Mouse (Mus musculus) E14TG2a.4 (cell line): Measurements from ENCODE around the gene Plpp7.
A peak's percentile ranks its signal among the peaks of the same experiment; 100 is the strongest.

Experiments used
- H3K27me3 ChIP-seq: 2 replicates; pipeline ENCODE4 v1.6.1; 2014; ENCODE audit warnings: low read length, control low read depth; ENCODE audit not compliant: insufficient read depth
- H3K36me3 ChIP-seq: 2 replicates; pipeline ENCODE4 v1.6.1; 2014; ENCODE audit warnings: low read length, control low read depth; ENCODE audit not compliant: insufficient read depth
- H3K4me1 ChIP-seq: replicated peaks from 2 replicates; pipeline ENCODE4 v1.6.1; 2014; ENCODE audit warnings: low read depth, low read length, control low read depth
- H3K4me3 ChIP-seq: replicated peaks from 2 replicates; pipeline ENCODE4 v1.5.1; 2014; ENCODE audit warnings: mild to moderate bottlenecking, low read length
- H3K9me3 ChIP-seq: 2 replicates; pipeline ENCODE4 v1.6.1; 2014; ENCODE audit warnings: low read length, control low read depth
- CTCF ChIP-seq: conservative IDR thresholded peaks from 2 replicates; pipeline ENCODE4 v1.5.1; 2014; ENCODE audit warnings: low read length
- NANOG ChIP-seq: IDR thresholded peaks from 2 replicates; pipeline ENCODE4 v1.6.1; 2014; ENCODE audit warnings: borderline replicate concordance, low read length, mixed read lengths
- POU5F1 ChIP-seq: IDR thresholded peaks from 2 replicates; pipeline ENCODE4 v1.6.1; 2014; ENCODE audit warnings: low read length, borderline replicate concordance

Plpp7 gene

DNA sequence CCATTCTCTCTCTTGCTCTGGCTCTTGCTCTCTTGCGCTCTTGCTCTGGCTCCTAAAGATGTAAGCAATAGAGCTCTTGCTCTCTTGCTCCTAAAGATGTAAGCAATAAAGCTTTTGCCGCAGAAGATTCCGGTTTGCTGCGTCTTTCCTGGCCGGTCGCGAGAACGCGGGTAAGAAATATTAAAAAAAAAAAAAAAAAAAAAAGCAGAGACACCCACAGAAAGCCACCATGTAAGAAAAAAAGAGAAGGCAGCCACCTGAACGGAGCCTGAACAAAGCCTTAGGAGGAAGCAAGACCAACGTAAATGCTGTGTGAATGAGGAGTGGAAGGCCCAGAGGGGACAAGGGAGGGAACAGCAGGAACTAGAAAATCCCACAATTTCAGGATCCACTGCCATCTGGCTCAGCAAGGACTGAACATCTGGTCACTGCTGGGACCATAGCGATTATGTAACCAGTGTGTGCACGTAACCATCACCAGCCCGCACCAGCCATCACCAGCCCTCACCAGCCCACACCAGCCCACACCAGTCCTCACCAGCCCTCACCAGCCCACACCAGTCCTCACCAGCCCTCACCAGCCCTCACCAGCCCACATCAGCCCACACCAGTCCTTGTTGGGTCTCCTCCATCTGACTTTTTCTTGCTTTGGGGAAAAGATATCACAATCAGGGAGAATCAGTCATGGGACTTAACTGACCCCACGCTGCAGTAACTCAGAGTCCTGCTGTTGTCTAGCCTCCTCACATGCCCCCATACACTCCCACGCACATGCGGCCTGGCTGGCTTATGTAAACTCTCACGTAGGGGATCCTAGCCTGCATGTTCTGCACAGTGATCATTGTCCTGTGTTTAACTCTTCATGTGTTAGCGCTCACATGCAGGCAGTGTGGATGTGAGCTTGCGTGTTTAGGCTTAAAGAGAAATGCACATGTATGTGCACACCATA lies 24.7 kb downstream of the Plpp7 start:
- no peak for TF ChIP-seq CTCF
- TF ChIP-seq POU5F1, result no peak
- no peak for TF ChIP-seq NANOG
- Histone ChIP-seq H3K4me3 (peak overlapping the region; percentile 26; the same call in 1 of the 2 replicates), H3K9me3 (peaks cover 52% of the 10 kb centered on the region), H3K36me3 (no peaks in the 10 kb centered on the region), H3K4me1 (no peaks in the 10 kb centered on the region), H3K27me3 (no peaks in the 10 kb centered on the region)

DNA sequence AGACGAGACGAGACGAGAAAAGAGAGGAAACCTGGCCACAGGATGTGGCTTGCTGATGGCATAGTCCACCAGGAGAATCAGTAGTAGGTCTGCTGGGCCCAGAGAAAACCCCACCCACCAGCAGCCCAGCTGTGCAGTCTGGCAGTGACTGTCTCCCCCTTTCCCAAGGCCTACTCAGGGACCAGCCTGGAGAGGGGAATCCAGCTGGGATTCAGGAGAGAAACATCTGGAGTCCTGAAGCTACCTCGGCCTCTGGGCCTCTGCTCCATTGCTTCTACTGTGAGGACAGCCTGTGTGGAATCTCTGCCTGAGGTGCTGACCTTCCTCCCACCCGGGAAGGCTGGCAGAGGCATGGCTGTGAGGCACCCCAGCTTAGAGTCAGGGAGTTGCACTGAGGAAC lies 25.8 kb downstream of the Plpp7 start:
- Histone ChIP-seq H3K9me3 (peaks cover 41% of the 10 kb centered on the region), H3K36me3 (no peaks in the 10 kb centered on the region), H3K4me1 (no peaks in the 10 kb centered on the region), H3K27me3 (peaks cover 3% of the 10 kb centered on the region; the same call in 1 of the 2 replicates), H3K4me3 (no peak overlapping the region)
- TF ChIP-seq NANOG (no peak), CTCF (no peak), POU5F1 (no peak)

DNA sequence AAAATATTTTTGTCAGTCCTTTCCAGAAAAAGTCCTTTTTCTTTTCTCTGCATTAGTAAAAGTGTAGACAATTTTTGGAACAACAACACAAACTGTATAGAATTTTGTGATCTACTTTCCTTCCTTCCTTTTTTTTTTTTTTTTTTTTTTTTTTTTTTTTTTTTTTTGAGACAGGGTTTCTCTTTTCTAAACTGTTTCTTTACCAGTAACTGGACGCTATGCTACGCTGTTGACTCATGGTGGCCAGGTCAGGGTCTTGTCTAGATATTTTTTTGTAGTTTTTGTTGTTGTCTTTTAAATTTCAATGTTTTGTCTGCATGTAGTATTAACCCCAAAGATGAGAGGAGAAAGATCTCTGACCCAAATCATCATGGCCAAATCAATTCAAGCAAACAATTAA lies 26.5 kb downstream of the Plpp7 start:
- TF ChIP-seq POU5F1, result no peak
- no peak for TF ChIP-seq NANOG
- TF ChIP-seq CTCF, result no peak
- no peaks in the 10 kb centered on the region for H3K4me1 ChIP-seq
- H3K9me3 ChIP-seq, result peaks cover 35% of the 10 kb centered on the region
- H3K4me3 ChIP-seq, result no peak overlapping the region
- H3K27me3 ChIP-seq, result peaks cover 3% of the 10 kb centered on the region; the same call in 1 of the 2 replicates
- no peaks in the 10 kb centered on the region for H3K36me3 ChIP-seq

DNA sequence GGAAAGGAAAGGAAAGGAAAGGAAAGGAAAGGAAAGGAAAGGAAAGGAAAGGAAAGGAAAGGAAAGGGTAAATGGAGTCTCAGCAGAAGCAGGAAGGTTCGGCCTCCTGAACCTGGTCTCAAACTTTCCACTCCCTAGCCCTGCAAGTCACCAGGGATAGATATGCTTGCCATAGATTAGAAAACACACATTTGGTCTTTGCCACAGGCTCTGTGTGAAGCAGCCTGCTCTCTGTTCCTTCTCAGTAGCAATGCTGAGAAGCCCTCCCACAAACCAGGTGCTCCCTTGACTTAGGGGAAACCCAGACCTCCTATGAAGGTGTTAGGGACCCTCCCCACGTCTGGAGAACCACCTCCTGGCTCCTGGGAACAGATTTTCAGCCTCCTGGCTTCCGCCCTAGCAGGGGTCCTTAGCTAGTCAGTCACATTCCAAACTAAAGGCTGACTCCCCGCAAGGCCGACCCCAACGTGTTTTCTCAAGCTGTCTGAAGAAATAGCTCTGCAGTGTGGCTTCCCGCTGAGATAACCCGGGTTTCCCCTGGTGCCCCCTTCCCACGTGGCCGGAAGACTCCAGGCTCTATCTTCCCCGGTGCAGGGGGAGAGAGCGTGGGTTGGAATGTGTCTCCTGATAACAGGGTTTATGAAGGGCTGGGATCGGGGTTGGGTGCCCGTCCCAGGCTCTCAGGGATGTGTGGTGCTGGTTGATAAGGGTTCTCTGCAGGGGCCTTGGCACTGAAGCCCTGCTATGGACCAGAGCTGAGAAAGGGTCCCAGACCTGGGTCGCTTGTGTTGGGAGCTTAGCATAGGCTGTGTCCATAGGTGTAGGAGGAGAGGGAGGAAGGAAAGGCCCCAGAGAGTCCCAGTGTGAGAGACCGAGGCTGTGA lies 32.6 kb downstream of the Plpp7 start:
- no peak overlapping the region for H3K4me3 ChIP-seq
- peaks cover 26% of the 10 kb centered on the region for H3K4me1 ChIP-seq
- no peaks in the 10 kb centered on the region for H3K36me3 ChIP-seq
- peaks cover 2% of the 10 kb centered on the region for H3K9me3 ChIP-seq
- no peak for TF ChIP-seq POU5F1
- peaks cover 16% of the 10 kb centered on the region for H3K27me3 ChIP-seq

DNA sequence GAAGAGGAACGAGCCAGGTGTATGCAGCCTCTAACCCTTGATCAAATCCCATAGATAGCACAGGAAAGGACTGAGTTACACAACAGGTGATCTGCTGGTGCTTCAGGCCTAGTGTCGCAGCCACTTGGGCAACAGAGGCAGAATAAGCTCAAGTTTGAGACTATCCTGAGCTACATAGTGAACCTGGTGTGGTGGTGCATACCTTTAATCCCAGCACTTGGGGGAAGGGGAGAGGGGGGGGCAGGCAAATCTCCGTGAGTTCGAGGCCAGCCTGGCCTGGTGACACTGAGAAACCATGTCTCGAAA lies 33.2 kb downstream of the Plpp7 start:
- peaks cover 16% of the 10 kb centered on the region for H3K27me3 ChIP-seq
- TF ChIP-seq CTCF (no peak), POU5F1 (no peak), NANOG (no peak)
- H3K36me3 ChIP-seq, result no peaks in the 10 kb centered on the region
- H3K4me1 ChIP-seq, result peaks cover 31% of the 10 kb centered on the region
- H3K4me3 ChIP-seq, result no peak overlapping the region
- H3K9me3 ChIP-seq, result no peaks in the 10 kb centered on the region

DNA sequence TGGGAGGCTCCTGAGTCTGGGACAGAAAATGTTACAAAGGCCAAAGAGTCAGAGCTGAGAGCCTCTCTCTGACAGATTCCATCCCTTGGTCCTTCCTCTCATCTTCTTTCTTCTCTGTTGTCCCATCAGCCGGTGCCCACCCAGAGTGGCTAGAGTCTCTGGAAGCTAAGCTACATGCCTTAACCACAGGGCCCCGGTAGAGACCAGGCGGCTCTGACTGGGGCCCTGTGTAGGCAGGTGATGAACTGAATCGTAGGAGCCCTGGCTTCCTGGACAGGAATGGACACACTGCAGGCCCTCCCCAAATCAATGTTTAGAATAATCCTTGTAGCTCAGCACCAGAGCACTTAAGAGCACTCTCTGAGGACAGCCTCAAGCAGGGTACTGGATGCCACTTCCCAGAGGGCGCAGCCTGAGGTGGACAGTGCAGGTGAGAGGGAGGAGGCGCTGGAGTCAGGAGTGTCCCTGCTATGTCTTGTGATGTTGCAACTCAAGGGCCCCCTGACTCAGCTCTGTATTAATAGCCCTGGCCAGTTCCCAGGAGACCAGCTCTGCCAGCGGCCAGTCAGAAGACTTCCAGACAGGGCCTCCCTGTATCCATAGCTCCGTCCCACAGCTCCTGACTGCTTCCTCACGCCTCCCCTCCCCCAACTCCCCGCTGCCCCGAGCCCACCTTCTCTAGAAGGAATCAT lies 34.2 kb downstream of the Plpp7 start:
- peaks cover 40% of the 10 kb centered on the region for H3K4me1 ChIP-seq
- H3K27me3 ChIP-seq, result peaks cover 16% of the 10 kb centered on the region
- no peaks in the 10 kb centered on the region for H3K36me3 ChIP-seq
- TF ChIP-seq CTCF (no peak), NANOG (no peak), POU5F1 (no peak)
- H3K4me3 ChIP-seq, result no peak overlapping the region
- H3K9me3 ChIP-seq, result no peaks in the 10 kb centered on the region

DNA sequence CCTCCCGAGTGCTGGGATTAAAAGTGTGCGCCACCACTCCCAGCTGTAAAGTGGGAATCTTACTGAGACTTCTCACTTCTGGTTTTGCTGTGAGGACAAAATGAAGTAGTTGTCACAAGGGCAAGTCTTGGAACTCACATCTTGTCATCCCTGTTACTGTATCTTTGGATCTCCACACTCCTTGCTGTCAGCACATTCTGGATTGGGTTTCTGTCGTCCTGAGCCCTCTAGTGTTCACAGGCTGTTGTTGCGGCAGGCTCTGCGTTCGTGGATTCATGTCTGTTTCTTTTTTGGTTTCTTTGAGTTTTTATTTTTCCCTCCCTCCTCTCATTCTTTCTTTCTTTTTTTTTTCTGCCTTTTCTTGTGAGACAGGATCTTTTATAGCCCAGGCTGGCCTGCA lies 35.1 kb downstream of the Plpp7 start:
- Histone ChIP-seq H3K4me1 (peaks cover 43% of the 10 kb centered on the region), H3K9me3 (no peaks in the 10 kb centered on the region), H3K36me3 (no peaks in the 10 kb centered on the region), H3K27me3 (peaks cover 14% of the 10 kb centered on the region), H3K4me3 (no peak overlapping the region)
- peak; percentile 90 for TF ChIP-seq CTCF
- no peak for TF ChIP-seq NANOG
- no peak for TF ChIP-seq POU5F1
